Mouse (Mus musculus): ENCODE data around the gene Krtap3-1. TPM values are rescaled to one million over a fixed set of nuclear protein-coding genes. Genes with fewer than 3 reads are reported as not detected.

Gene Krtap3-1
- polyA plus RNA-seq, 1 experiment from 2014 or later, result not detected

DNA sequence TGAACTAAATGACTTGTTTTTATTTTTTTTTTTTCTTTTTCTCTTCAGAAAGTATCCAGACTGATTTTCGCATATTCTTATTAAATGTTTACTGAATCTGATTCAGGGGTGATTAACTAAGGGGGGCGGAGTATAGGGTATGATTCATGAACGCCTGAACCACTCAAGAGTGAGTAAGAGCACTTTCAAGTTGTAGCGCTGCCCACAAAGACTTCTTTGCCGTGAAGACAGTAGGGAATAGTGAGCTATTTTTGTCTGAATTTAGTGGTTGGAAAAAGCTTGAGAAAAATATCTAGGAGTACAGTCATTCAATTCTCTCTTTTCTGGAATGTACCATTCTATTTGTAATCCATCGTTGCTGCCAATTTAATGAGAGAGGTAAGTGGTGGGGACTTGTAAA lies 15.1 kb upstream of the Krtap3-1 start:
- no peaks in the 10 kb centered on the region for H3K4me1 ChIP-seq (ENCODE audit: control insufficient read depth, insufficient read depth, low read length)
- no peak overlapping the region for H3K27ac ChIP-seq (ENCODE audit: low read depth, low read length)
- DNase-seq (ENCODE audit: low spot score), result no peak
- ATAC-seq (ENCODE audit: insufficient read depth, low FRiP score, low TSS enrichment), result no peak
- H3K4me2 ChIP-seq (ENCODE audit: low read depth), result no peak overlapping the region
- no peak overlapping the region for H3K9ac ChIP-seq (ENCODE audit: low read length)
- H3K27me3 ChIP-seq (ENCODE audit: control insufficient read depth, insufficient read depth, low read length), result no peaks in the 10 kb centered on the region
- no peaks in the 10 kb centered on the region for H3K9me3 ChIP-seq (ENCODE audit: control insufficient read depth, low read length)
- H3K4me3 ChIP-seq (ENCODE audit: low read depth, low read length), result no peak overlapping the region
- no peaks in the 10 kb centered on the region for H3K36me3 ChIP-seq (ENCODE audit: control insufficient read depth, insufficient read depth, low read length)
- WGBS, result 85% methylated on average over 6 of the region's 6 CpGs

DNA sequence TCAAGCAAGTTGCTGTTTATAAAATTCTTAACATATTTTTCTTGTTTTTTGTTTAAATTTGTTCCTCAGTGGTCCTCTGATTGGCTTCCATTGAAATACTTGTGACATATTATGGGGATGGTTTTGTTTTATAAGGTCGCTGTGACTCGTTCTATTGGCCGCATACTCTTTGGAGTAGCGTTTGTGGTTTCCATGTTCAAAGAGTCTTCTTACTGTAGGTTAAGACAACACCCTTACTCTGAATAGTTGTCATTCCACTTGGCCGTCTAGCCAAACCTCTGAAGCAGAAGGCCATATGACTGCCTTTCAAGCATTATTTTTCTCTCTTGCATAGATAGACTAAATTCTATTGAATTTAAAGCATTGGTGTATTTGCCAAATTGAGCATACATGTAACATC lies 14.6 kb upstream of the Krtap3-1 start:
- no peak overlapping the region for H3K4me2 ChIP-seq (ENCODE audit: low read depth)
- H3K27me3 ChIP-seq (ENCODE audit: control insufficient read depth, insufficient read depth, low read length), result no peaks in the 10 kb centered on the region
- ATAC-seq (ENCODE audit: insufficient read depth, low FRiP score, low TSS enrichment), result no peak
- 92% methylated on average over 5 of the region's 5 CpGs for WGBS
- H3K36me3 ChIP-seq (ENCODE audit: control insufficient read depth, insufficient read depth, low read length), result no peaks in the 10 kb centered on the region
- H3K9ac ChIP-seq (ENCODE audit: low read length), result no peak overlapping the region
- H3K9me3 ChIP-seq (ENCODE audit: control insufficient read depth, low read length), result no peaks in the 10 kb centered on the region
- no peak for DNase-seq (ENCODE audit: low spot score)
- no peak overlapping the region for H3K4me3 ChIP-seq (ENCODE audit: low read depth, low read length)
- no peak overlapping the region for H3K27ac ChIP-seq (ENCODE audit: low read depth, low read length)
- H3K4me1 ChIP-seq (ENCODE audit: control insufficient read depth, insufficient read depth, low read length), result no peaks in the 10 kb centered on the region

DNA sequence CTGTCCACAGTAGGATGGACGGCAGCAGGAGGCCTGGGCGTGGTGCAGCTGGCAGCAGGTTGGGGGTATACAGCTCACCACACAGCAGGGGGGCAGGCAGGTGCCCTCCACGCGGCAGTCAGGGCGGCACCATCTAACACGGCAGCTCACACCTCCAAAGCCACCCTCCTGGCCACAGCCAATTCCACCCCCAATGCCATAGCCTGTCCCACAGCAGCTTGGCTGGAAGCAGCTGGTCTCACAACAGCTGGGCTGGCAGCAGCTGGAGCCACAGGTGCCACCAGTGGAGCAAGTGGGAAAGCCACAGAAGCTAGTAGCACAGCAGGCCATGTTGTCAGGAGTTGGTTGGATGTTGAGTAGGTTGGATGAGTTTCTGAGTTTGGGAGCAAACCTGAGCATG lies 14.2 kb upstream of the Krtap3-1 start, which contains the start of gene Krtap1-5:
Gene Krtap1-5, minus strand, starts transcription at position 381 of the 400 bp plus-strand sequence.
- H3K36me3 ChIP-seq (ENCODE audit: control insufficient read depth, insufficient read depth, low read length), result no peaks in the 10 kb centered on the region
- no peak within 1 kb of the TSS for H3K4me2 ChIP-seq (ENCODE audit: low read depth)
- no peak for ATAC-seq (ENCODE audit: insufficient read depth, low FRiP score, low TSS enrichment)
- H3K9me3 ChIP-seq (ENCODE audit: control insufficient read depth, low read length), result no peaks in the 10 kb centered on the region
- 84% methylated on average over 6 of the region's 6 CpGs for WGBS
- H3K9ac ChIP-seq (ENCODE audit: low read length), result no peak within 1 kb of the TSS
- H3K27ac ChIP-seq (ENCODE audit: low read depth, low read length), result no peak within 1 kb of the TSS
- no peak within 1 kb of the TSS for H3K4me3 ChIP-seq (ENCODE audit: low read depth, low read length)
- H3K4me1 ChIP-seq (ENCODE audit: control insufficient read depth, insufficient read depth, low read length), result no peaks in the 10 kb centered on the region
- no peaks in the 10 kb centered on the region for H3K27me3 ChIP-seq (ENCODE audit: control insufficient read depth, insufficient read depth, low read length)
- DNase-seq (ENCODE audit: low spot score), result no peak

DNA sequence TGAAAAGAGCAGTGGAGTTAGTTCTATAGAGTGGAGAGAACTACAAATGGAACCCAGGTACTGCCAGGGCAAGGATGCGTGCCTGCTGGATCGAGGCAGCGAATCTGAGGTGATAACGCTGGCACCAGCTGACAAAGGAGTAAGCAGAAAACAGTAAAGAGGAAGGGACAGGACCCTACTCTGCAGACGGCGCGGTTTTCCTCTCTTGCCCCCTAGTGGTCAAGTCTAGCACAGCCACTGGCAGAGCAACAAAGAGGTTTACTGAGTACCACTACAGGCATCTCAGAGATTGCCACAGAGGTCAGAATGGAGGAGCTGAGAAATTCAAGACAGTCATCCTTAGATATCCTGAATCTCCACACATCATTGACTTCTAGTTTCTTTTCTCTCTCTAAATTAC lies 7.7 kb upstream of the Krtap3-1 start:
- no peak overlapping the region for H3K27ac ChIP-seq (ENCODE audit: low read depth, low read length)
- no peaks in the 10 kb centered on the region for H3K4me1 ChIP-seq (ENCODE audit: control insufficient read depth, insufficient read depth, low read length)
- H3K9me3 ChIP-seq (ENCODE audit: control insufficient read depth, low read length), result no peaks in the 10 kb centered on the region
- peak overlapping the region; percentile 15; the same call in 1 of the 2 replicates for H3K4me2 ChIP-seq (ENCODE audit: low read depth)
- H3K9ac ChIP-seq (ENCODE audit: low read length), result no peak overlapping the region
- ATAC-seq (ENCODE audit: insufficient read depth, low FRiP score, low TSS enrichment) (peak; percentile 72; the same call in 1 of the 2 replicates), DNase-seq (ENCODE audit: low spot score) (peak; percentile 83)
- H3K27me3 ChIP-seq (ENCODE audit: control insufficient read depth, insufficient read depth, low read length), result no peaks in the 10 kb centered on the region
- 8% methylated on average over 7 of the region's 7 CpGs for WGBS
- no peaks in the 10 kb centered on the region for H3K36me3 ChIP-seq (ENCODE audit: control insufficient read depth, insufficient read depth, low read length)
- no peak overlapping the region for H3K4me3 ChIP-seq (ENCODE audit: low read depth, low read length)

DNA sequence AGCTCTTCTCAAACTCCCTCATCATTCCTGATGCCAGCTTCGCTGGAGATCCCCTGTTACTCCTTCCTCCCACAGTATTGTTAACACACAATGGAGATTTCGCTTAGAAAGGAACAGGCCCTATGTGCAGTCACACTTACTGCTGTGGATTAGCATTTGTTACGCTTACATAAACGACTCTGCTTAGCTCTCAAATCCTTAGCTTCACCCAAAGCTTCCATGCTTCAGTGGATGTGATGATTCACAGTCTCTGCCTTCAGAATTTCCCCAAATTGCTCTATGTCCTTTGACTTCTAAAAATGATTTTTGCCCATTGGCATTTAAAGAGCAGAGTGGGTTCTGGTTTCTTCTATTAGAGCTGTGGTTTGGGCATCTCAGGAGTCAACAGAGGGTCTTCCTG lies 6.7 kb upstream of the Krtap3-1 start:
- Histone ChIP-seq H3K4me1 (ENCODE audit: control insufficient read depth, insufficient read depth, low read length) (no peaks in the 10 kb centered on the region), H3K27me3 (ENCODE audit: control insufficient read depth, insufficient read depth, low read length) (no peaks in the 10 kb centered on the region), H3K27ac (ENCODE audit: low read depth, low read length) (no peak overlapping the region), H3K36me3 (ENCODE audit: control insufficient read depth, insufficient read depth, low read length) (no peaks in the 10 kb centered on the region), H3K9me3 (ENCODE audit: control insufficient read depth, low read length) (no peaks in the 10 kb centered on the region), H3K4me2 (ENCODE audit: low read depth) (no peak overlapping the region), H3K9ac (ENCODE audit: low read length) (no peak overlapping the region), H3K4me3 (ENCODE audit: low read depth, low read length) (no peak overlapping the region)
- ATAC-seq (ENCODE audit: insufficient read depth, low FRiP score, low TSS enrichment) (no peak), DNase-seq (ENCODE audit: low spot score) (no peak)
- 62% methylated on average over 4 of the region's 4 CpGs for WGBS

DNA sequence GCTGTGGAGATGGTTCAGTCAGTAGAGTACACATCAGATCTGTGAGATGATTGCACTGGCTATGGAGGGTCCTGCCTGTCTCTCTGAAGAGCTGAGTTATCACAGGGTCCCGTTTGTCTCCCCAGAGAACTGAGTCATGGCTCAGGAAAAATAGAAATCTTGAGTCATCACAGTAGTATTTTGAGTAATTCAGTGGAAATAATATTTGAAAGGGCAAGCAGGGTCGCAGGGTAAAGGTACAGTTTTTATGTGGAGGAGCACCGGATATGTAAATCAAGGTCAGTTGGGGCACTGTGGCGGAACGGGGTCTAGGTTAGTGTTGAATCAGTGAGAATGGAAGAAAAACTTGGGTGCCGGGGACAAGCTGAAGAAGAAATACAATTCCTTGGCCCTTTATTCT lies 3.9 kb downstream of the Krtap3-1 start:
- Histone ChIP-seq H3K36me3 (ENCODE audit: control insufficient read depth, insufficient read depth, low read length) (no peaks in the 10 kb centered on the region), H3K4me1 (ENCODE audit: control insufficient read depth, insufficient read depth, low read length) (no peaks in the 10 kb centered on the region), H3K9me3 (ENCODE audit: control insufficient read depth, low read length) (no peaks in the 10 kb centered on the region), H3K4me3 (ENCODE audit: low read depth, low read length) (no peak overlapping the region), H3K9ac (ENCODE audit: low read length) (no peak overlapping the region), H3K27ac (ENCODE audit: low read depth, low read length) (no peak overlapping the region), H3K27me3 (ENCODE audit: control insufficient read depth, insufficient read depth, low read length) (no peaks in the 10 kb centered on the region), H3K4me2 (ENCODE audit: low read depth) (no peak overlapping the region)
- DNase-seq (ENCODE audit: low spot score) (no peak), ATAC-seq (ENCODE audit: insufficient read depth, low FRiP score, low TSS enrichment) (no peak)
- 82% methylated on average over 6 of the region's 6 CpGs for WGBS

DNA sequence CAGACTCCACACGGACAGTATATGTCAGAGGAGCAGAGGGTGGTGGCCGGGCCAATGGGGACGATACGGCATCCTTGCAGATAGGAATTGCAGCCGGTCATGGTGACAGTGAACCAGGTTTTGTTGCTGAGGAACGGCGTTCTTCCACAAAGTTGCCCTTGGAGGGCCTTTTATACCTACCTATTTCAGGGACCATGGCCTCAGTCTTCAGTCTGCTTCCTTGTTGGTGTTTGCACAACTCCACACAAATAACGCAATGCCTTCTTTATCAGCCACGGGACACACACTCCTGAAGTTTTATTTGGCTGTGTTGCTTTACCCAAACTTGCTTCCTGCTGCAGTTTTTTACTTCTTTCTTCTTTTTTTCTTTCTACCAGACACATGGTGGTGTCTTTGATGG lies 7.1 kb downstream of the Krtap3-1 start, which contains the start of gene Gm11939:
Gene Gm11939, minus strand, starts transcription at position 101 of the 400 bp plus-strand sequence.
- H3K27me3 ChIP-seq (ENCODE audit: control insufficient read depth, insufficient read depth, low read length), result no peaks in the 10 kb centered on the region
- H3K27ac ChIP-seq (ENCODE audit: low read depth, low read length), result no peak within 1 kb of the TSS
- 91% methylated on average over 9 of the region's 9 CpGs for WGBS
- no peaks in the 10 kb centered on the region for H3K9me3 ChIP-seq (ENCODE audit: control insufficient read depth, low read length)
- no peaks in the 10 kb centered on the region for H3K4me1 ChIP-seq (ENCODE audit: control insufficient read depth, insufficient read depth, low read length)
- H3K4me2 ChIP-seq (ENCODE audit: low read depth), result no peak within 1 kb of the TSS
- H3K36me3 ChIP-seq (ENCODE audit: control insufficient read depth, insufficient read depth, low read length), result no peaks in the 10 kb centered on the region
- no peak within 1 kb of the TSS for H3K4me3 ChIP-seq (ENCODE audit: low read depth, low read length)
- no peak within 1 kb of the TSS for H3K9ac ChIP-seq (ENCODE audit: low read length)
- DNase-seq (ENCODE audit: low spot score) (no peak), ATAC-seq (ENCODE audit: insufficient read depth, low FRiP score, low TSS enrichment) (no peak)

DNA sequence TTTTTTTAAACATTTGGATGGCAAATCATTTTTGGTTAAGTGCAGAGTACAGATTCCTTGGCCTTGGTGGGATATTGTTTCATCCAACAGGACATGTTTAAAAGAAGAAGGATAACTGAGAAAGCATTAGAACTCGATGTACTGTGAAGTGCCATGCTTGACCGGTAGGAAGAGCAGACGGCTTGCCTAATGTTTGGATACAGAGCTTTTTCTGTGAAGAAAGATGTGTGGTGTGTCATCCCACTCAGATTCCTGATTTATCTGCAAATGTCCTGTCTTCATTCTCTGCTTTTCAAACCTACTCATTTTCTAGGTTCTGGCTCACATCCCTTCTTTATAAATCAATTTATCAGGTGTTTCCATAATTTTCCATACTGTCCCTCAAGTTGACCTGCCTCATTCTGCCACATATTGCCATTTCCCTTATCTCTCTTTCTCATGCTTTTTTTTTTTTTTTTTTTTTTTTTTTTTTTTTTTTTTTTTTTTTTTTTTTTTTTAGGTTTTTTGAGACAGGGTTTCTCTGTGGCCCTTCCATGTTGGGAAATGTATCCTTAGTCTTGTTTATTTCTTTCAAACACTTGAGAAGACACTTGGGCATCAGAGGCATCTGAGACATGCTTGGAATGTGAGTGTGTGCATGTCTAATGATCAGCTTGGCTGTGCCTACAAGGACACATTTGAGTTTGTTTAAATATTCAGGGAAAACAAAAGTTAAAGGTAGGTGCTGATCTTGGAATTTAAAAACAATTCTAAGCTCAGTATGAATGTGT lies 8.3 kb downstream of the Krtap3-1 start:
- H3K27me3 ChIP-seq (ENCODE audit: control insufficient read depth, insufficient read depth, low read length), result no peaks in the 10 kb centered on the region

DNA sequence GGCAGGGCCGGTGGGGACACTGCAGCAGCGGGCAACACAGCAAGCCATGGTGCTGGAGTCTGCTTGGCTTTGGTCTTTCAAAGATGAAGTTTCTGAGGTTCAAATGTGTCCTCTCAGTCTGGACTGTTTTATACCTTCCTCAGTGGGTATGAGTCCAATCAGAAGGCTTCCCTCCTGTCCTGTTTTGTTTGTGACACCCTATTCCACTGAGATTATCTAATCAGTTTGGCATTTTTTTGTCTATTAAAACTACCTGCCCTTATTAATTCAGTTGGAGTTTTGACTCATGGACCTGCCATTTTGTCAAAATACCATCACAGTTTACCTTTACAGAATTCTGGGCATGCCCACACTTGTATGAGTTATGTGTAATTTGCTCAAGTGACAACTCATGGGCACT lies 9.7 kb downstream of the Krtap3-1 start, which contains the start of gene Krtap3-2:
Gene Krtap3-2, minus strand, starts transcription at position 101 of the 400 bp plus-strand sequence.
- Histone ChIP-seq H3K4me2 (ENCODE audit: low read depth) (no peak within 1 kb of the TSS), H3K27me3 (ENCODE audit: control insufficient read depth, insufficient read depth, low read length) (no peaks in the 10 kb centered on the region), H3K36me3 (ENCODE audit: control insufficient read depth, insufficient read depth, low read length) (no peaks in the 10 kb centered on the region), H3K4me1 (ENCODE audit: control insufficient read depth, insufficient read depth, low read length) (no peaks in the 10 kb centered on the region), H3K9me3 (ENCODE audit: control insufficient read depth, low read length) (no peaks in the 10 kb centered on the region), H3K4me3 (ENCODE audit: low read depth, low read length) (no peak within 1 kb of the TSS), H3K27ac (ENCODE audit: low read depth, low read length) (no peak within 1 kb of the TSS), H3K9ac (ENCODE audit: low read length) (no peak within 1 kb of the TSS)
- 76% methylated on average over 2 of the region's 2 CpGs for WGBS
- ATAC-seq (ENCODE audit: insufficient read depth, low FRiP score, low TSS enrichment) (no peak), DNase-seq (ENCODE audit: low spot score) (no peak)

More for the DNA sequence above, 8.3 kb downstream of the Krtap3-1 start:
- no peaks in the 10 kb centered on the region for H3K9me3 ChIP-seq (ENCODE audit: control insufficient read depth, low read length)
- H3K4me1 ChIP-seq (ENCODE audit: control insufficient read depth, insufficient read depth, low read length), result no peaks in the 10 kb centered on the region
- no peak overlapping the region for H3K27ac ChIP-seq (ENCODE audit: low read depth, low read length)
- H3K9ac ChIP-seq (ENCODE audit: low read length), result no peak overlapping the region
- no peak overlapping the region for H3K4me3 ChIP-seq (ENCODE audit: low read depth, low read length)
- no peak for ATAC-seq (ENCODE audit: insufficient read depth, low FRiP score, low TSS enrichment)
- WGBS, result 85% methylated on average over 3 of the region's 3 CpGs
- no peak overlapping the region for H3K4me2 ChIP-seq (ENCODE audit: low read depth)
- DNase-seq (ENCODE audit: low spot score), result no peak
- H3K36me3 ChIP-seq (ENCODE audit: control insufficient read depth, insufficient read depth, low read length), result no peaks in the 10 kb centered on the region
